Mouse (Mus musculus) left cerebral cortex, postnatal 36 days (tissue): ENCODE results near the gene Mvp. TPM values are rescaled to one million over a fixed set of nuclear protein-coding genes. Genes with fewer than 3 reads are reported as not detected.
A peak's percentile ranks its signal among the peaks of the same experiment; 100 is the strongest.

Experiments used
- DNase-seq, 2 experiments: peaks; one replicate each; pipeline ENCODE4 v3.0.0; 2021 to 2022; ENCODE audit warnings: low spot score in 2 of 2, mixed read lengths in 1 of 2
- intact Hi-C: fragments of 180-260 bp; cut with DNase I; formaldehyde crosslinking; loops from one replicate; pipeline ENCODE4 v1.15.1; 2025
- total RNA-seq, 2 experiments: library from RNA; stranded (reverse); gene quantifications; 2 replicates each; pipeline ENCODE4 v1.2.3; 2021

The Mvp gene
- total RNA-seq, 2 experiments from 2014 or later = 6.8 to 8.6 TPM

GRCm38 (mm10) chr7:127008239-127009019, 6.0 kb downstream of the Mvp start:
- intact Hi-C loops = loop anchor here (2.0 kb wide), 1 partner anchor 24 kb away; no protein-coding TSS in a partner anchor
- DNase-seq = peak; percentile 80 to 87

GRCm38 (mm10) chr7:127007313-127008024, 7.0 kb downstream of the Mvp start:
- DNase-seq = no peak
- intact Hi-C loops = loop anchor here (2.0 kb wide), 1 partner anchor 23 kb away; no protein-coding TSS in a partner anchor

DNA sequence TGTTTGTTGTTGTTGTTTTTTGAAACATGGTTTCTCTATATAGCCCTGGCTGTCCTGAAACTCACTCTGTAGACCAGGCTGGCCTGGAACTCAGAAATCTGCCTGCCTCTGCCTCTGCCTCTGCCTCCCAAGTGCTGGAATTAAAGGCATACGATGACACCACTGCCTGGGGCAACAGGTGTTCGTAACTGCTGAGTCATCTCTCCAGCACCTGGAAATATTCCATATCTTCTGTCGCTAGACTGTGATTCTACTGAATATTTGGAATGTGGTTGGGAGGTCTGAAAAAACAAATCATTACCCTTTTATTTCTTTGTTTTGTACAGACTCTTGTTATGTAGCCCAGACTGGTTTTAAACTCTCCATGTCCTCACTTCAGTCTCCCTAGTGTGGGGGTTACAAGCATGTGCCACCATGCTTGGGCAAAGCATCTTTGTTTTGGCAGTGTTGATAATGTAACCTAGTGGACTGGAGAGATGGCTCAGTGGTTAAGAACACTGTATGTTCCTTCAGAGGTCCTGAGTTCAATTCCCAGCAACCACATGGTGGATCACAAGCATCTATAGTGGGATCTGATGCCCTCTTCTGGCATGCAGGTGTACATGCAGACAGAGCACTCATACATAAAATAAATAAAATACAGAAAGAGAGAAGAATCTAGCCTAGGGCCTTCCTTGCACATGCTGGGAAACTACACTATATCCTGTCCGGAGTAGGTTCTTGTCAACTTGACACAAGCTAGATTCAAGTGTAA, 10.1 kb downstream of the Mvp start:
- intact Hi-C loops = no loop called here
- no peak for DNase-seq

- intact Hi-C loops = no loop called here
- DNase-seq = no peak
Measured at GRCm38 (mm10) chr7:127003620-127004019, 10.8 kb downstream of the Mvp start.

DNA sequence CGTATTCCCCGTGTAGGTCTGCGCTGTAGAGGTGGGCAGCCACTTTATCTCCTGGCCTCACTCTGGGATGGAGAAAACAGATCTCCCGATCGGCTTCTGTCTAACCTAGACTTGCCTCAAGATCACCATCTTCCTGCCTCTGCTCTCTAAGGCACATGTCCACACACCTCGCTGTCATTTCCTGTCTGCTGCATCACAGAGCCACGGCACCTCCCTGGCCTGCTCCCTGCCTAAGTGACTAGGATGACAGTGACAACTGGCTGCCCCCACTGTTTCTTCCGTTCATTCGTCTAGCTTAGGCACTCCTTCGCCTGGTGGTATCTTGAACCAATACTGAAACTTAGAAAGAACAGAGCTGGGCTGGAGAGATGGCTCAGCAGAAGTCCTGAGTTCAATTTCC, 14.9 kb downstream of the Mvp start:
- DNase-seq = no peak
- intact Hi-C loops = no loop called here

GRCm38 (mm10) chr7:126996449-126996848, 18.0 kb downstream of the Mvp start:
- DNase-seq = no peak
- intact Hi-C loops = no loop called here

DNA sequence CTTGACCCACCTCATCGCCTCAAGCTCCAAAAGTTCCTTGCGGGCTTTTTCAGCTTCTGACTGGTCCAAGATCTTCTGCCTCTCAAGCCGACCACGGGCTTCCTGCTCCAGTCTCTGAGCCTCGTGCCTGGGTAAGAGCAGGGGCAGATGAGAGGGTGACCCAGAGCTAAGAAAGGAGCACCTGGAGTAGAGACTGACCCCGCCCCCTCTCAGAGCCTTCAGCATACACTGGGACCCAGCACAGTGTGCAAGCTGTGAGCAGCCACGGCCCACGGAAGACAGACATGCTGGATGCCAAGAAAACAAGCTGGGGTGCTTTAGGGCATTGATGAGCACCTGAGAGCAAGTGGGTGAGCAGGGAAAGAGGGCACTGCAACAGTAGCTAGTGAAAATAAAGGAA, 25.6 kb downstream of the Mvp start:
- intact Hi-C loops = no loop called here
- DNase-seq = no peak

GRCm38 (mm10) chr7:126986319-126986718, 28.1 kb downstream of the Mvp start:
- peak; percentile 47 to 54 for DNase-seq
- intact Hi-C loops = no loop called here

DNA sequence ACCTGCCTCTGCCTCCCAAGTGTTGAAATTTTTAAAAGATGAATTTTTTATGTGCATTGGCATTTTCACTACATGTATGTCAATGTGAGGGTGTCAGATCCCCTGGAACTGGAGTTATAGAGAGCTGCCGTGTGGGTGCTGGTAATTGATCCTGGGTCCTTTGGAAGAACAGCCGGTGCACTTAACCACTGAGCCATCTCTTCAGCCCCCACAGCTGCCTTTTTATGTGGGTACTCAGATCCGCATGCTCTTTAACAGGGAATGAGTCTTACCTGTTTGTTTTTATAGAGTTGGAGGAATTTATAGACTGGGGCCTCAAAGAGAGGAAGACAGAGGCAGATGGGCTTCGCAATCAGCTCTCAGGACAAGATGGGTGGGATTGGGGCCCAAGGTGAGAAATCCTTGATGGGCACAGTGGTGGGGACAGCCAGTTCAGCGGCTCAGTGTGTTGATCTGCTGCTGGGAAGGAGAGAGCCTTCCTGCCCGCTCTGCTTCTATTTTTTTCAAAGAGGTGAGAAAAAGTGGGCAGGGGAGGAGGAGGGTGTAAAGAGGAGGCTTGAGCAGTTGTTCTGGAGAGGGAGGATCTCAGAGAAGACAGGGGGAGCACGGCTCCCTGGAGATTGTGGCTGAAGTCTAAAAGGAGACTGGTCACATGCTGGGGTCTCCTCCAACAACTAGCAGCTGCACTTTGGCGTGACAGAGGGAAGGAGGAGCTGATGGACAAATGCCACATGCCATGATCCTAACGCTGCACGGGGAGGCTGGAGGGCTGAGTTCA, 29.6 kb downstream of the Mvp start:
- DNase-seq = peak; percentile 53 to 72
- intact Hi-C loops = loop anchor here (2.0 kb wide), 1 partner anchor 24 kb away; no protein-coding TSS in a partner anchor

- intact Hi-C loops = no loop called here
- no peak for DNase-seq
Measured at GRCm38 (mm10) chr7:126983113-126983512, 31.3 kb downstream of the Mvp start.

DNA sequence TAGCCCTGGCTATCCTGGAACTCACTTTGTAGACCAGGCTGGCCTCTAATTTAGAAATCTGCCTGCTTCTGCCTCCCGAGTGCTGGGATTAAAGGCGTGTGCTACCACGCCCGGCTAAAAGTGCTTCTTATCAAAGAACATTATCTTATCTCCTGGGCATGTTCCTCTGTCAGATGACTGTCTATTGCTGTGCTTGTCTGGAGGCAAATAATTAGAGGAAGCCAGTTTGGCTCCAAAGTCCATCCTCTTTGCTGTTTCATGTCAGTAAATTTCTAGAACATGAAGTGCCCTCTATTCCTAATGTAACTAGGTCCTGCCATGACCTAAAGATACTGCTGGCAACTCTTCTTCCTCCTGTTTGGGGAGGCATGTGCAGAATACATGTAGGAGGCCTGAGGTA, 32.4 kb downstream of the Mvp start:
- intact Hi-C loops = no loop called here
- DNase-seq = no peak

- intact Hi-C loops = no loop called here
- DNase-seq = no peak
Measured at GRCm38 (mm10) chr7:126981601-126982000, 32.8 kb downstream of the Mvp start.

DNA sequence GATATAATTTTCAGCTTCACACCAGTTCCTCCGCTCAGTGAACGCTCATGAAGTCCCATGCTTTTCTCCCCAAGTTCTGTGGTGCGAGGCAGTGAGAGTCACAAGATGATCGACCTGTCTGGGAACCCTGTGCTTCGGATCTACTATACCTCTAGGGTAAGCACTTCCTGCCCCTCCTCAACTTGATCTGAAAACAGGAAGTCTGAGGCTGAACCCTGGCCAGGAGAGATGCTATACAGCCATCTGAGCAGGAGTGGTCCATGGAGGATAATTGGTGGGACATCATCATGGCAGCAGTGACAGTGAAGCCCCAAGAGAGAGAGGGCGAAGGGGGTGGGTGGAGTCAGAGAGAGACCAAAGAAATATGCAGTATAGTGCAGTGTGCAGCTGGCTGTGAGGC, 35.6 kb downstream of the Mvp start:
- no peak for DNase-seq
- intact Hi-C loops = loop anchor here (5.0 kb wide), 1 partner anchor 123 kb away; no protein-coding TSS in a partner anchor

DNA sequence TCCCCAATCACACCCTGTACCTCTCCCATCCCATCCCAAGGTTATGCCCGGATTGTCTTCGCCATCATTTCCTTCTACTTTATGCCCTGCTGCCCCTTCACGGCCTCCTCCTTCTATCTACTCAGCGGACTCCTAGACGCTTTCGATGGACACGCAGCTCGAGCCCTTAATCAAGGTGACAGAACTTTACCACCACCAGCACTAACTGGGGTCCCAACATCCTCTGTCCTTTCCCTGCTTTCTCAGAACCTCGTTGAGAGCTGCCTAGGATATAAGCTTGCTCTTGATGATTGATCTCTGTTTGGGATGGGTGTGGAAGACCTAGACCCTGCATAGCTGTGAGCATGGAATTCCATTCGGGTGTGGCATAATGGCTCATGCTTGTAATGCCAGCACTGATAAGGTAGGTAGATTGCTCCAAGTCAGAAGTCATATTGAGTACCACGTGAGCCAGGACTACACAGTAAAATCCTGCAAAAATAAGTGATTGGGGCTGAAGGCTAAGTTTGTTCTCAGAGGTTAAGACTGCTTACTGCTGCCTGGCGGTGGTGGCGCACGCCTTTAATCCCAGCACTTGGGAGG, 37.5 kb downstream of the Mvp start:
- intact Hi-C loops = loop anchor here (2.0 to 5.0 kb wide), 2 partner anchors 40 to 125 kb away; partner anchors contain the start of genes Pagr1a and Pagr1b
- no peak for DNase-seq

DNA sequence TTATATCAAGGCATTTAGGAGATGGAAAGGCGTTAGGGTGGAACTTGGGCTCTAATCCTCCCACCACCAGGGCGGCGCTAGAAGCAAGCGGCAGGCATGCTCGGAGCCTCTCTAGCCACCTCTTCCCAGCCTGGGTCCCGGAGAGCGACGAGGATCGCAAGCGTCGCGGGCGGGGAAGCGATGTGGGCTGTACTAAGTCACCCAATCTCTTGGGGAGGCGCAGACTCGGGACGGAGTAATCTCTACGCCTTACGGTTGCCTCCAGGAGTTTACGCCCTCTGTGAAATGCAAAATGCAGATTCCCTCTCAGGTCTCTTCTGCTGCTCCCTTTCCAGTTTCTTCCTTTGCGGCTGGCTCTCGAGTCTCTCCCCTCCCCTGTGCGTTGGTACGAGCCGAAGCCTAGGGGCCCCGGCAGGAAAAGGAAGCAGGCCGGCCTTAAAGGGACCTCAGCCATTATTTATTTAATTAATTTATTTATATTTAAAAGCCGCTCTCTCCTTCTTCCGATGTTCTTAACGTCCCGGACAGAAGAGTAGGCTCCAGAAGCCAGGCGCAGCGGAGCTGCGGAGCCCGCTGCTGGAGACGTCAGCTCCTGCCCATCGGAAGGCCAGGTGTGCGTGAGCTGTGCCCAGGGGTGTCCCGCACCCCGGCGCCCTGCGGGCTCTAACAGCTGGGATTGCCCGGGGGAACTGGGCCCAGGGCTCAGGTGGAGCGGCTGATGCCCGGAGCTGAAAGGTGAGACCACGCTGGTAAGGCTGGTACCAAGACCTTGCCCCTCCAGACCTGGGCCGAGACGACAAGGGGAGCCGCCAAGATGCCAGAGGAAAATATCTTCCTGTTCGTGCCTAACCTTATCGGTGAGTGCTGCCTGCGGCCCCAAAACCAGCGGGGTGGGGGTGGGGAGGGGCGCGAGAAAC, 38.2 kb downstream of the Mvp start, which contains the start of gene Cdiptos:
Gene Cdiptos (minus strand): TSS at position 149 of the 917 bp plus-strand sequence.
- intact Hi-C loops = loop anchor here (2.0 to 5.0 kb wide), 3 partner anchors 25 to 126 kb away; partner anchors contain the start of genes Pagr1a, Pagr1b and Sez6l2
- peak; percentile 94 to 95 for DNase-seq

DNA sequence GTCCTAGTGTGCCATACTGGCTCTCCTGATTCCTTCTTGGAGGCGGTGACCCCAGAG, 38.7 kb downstream of the Mvp start, which contains the start of gene Cdipt:
Gene Cdipt (plus strand): TSS at position 22 of the 57 bp plus-strand sequence.
- intact Hi-C loops = loop anchor here (2.0 to 5.0 kb wide), 2 partner anchors 25 to 127 kb away; partner anchors contain the start of gene Sez6l2

DNA sequence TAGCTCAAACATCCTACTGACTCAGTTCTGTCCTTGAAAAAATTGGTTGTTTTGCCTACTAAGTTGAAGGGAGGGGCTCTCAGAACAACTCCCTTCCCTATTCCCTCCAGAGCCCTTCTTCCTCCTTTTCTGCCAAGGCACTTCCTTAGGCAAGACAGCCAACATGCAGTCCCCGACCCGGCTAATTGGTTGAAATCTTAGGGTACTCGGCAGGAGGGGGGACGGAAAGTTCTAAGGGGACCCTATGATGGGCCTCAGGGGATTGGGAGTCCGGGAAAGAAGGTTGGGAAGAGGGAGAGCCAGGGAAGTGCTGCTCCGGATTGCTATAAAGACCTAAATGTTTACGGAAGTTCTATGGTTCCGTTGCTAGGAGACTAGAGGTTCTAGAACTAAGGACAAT, 38.9 kb downstream of the Mvp start:
- intact Hi-C loops = loop anchor here (2.0 to 5.0 kb wide), 2 partner anchors 25 to 127 kb away; partner anchors contain the start of gene Sez6l2
- no peak for DNase-seq

More for the DNA sequence above, 38.7 kb downstream of the Mvp start, which contains the start of gene Cdipt:
- DNase-seq = no peak

DNA sequence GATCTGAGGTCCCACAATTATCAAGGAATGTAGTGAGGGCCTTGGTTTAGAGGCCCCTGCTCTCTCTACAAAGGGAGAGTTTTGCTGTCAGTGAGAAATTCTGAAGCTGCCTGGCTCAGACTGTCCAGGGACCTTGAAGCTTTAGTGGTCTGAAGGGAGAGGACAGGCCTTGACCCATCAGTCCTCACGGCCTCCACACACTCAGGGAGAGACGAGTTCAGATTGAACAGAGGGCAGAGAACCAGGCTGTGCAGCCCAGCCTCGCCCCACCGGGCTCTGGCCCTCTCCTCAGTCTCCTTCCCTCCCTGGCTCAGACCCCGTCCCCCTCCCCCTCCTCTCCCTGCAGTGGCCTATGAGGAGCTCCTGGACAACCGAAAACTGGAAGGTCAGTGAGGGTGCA, 47.1 kb downstream of the Mvp start:
- DNase-seq = no peak
- intact Hi-C loops = no loop called here
